In genomic region chr12:92508796-92509489, GRCm38 (mm10) we compare ENCODE assay signal across 16 mouse cellular contexts.
DNase-seq lines count a peak whose midpoint lies in the region; ATAC-seq and TF ChIP-seq lines count a peak whose summit lies in the region.
"Had no signal": no experiment of that assay in that cellular context is flagged by ENCODE, and none has a peak within 500 bp of the region (broad histone marks: within the 10 kb centered on the region; RNA-seq: fewer than 3 reads in every experiment).

No protein-coding gene starts in this region.

- TF ChIP-seq CTCF in heart, adult 2 months (IDR thresholded peaks at IDR 0.05) = no peak

- intact Hi-C loops in heart, adult 2 months (cut with DNase I) = no loop called here

- peak; percentile 7 to 24 for DNase-seq in heart, adult 2 months
- peak; percentile 79 for DNase-seq in brain, adult 2 months (ENCODE audit: low read depth, low spot score)
- DNase-seq in cerebellum, adult 11 months = peak; percentile 62
- peak; percentile 56 for DNase-seq in embryonic facial prominence, embryonic 14.5 days (ENCODE audit: low spot score)
- DNase-seq in right cerebral cortex, postnatal 10 days (ENCODE audit: low spot score in 2 of 2) = no peak
- DNase-seq: adrenal gland, postnatal 25 days; kidney, postnatal 25 days; layer of hippocampus, postnatal 36 days; spleen, adult 18-20 months had no signal

- no peak for TF ChIP-seq POLR2A in heart, adult 2 months (IDR thresholded peaks at IDR 0.05; ENCODE audit: insufficient read depth, low read depth, low read length)

- no peak overlapping the region for H3K4me2 ChIP-seq in heart, embryonic 11.5 days
- no peak overlapping the region for H3K4me2 ChIP-seq in embryonic facial prominence, embryonic 14.5 days (ENCODE audit: low read depth, low read length)
- H3K4me2 ChIP-seq: limb, embryonic 15.5 days had no signal

- ATAC-seq in heart, embryonic 11.5 days (replicated peaks; ENCODE audit: insufficient number of reproducible peaks, low FRiP score, low TSS enrichment) = no peak
- ATAC-seq in embryonic facial prominence, embryonic 14.5 days (ENCODE audit: low read depth) = peak; percentile 57; the same call in 1 of the 2 replicates
- ATAC-seq in frontal cortex, adult (ENCODE audit: low TSS enrichment) = no peak
- ATAC-seq: inflammation-experienced regulatory T-cells, adult 6 months; lung, postnatal 0 days had no signal

- no peaks in the 10 kb centered on the region for H3K27me3 ChIP-seq in heart, adult 2 months (ENCODE audit: control insufficient read depth, insufficient read depth, low read length)
- no peaks in the 10 kb centered on the region for H3K27me3 ChIP-seq in heart, embryonic 11.5 days (ENCODE audit: control insufficient read depth, insufficient read depth, low read length)
- H3K27me3 ChIP-seq in embryonic facial prominence, embryonic 14.5 days (replicated peaks; ENCODE audit: control insufficient read depth, insufficient read depth, low read length) = no peaks in the 10 kb centered on the region
- H3K27me3 ChIP-seq: CH12.LX; limb, embryonic 15.5 days had no signal

- H3K79me2 ChIP-seq in heart, adult 2 months (replicated peaks; ENCODE audit: control insufficient read depth, insufficient read depth, low read length) = no peaks in the 10 kb centered on the region

- 56% methylated on average over 5 of the region's 5 CpGs for WGBS in heart, adult 2 months
- 82% methylated on average over 5 of the region's 5 CpGs for WGBS in heart, embryonic 11.5 days (ENCODE audit: insufficient replicate concordance)
- WGBS in embryonic facial prominence, embryonic 14.5 days = 60% methylated on average over 5 of the region's 5 CpGs

- H3K4me3 ChIP-seq in heart, adult 2 months = no peak overlapping the region
- no peak overlapping the region for H3K4me3 ChIP-seq in heart, embryonic 11.5 days (ENCODE audit: low read depth, low read length)
- H3K4me3 ChIP-seq in embryonic facial prominence, embryonic 14.5 days (ENCODE audit: low read depth, low read length) = no peak overlapping the region
- H3K4me3 ChIP-seq: erythroblast, embryonic 14.5 days; limb, embryonic 15.5 days had no signal

- H3K27ac ChIP-seq in heart, adult 2 months = no peak overlapping the region
- H3K27ac ChIP-seq in heart, embryonic 11.5 days (ENCODE audit: low read depth, low read length) = no peak overlapping the region
- H3K27ac ChIP-seq in embryonic facial prominence, embryonic 14.5 days (replicated peaks; ENCODE audit: low read depth, low read length) = 0 out of 2 replicates have a peak overlapping the region, but pooled peaks have one; percentile 15
- H3K27ac ChIP-seq: limb, embryonic 15.5 days had no signal

- no peak for TF ChIP-seq EP300 in heart, adult 2 months (IDR thresholded peaks at IDR 0.05; ENCODE audit: insufficient read depth, low read depth, low read length)

- no peaks in the 10 kb centered on the region for H3K9me3 ChIP-seq in heart, embryonic 11.5 days (replicated peaks; ENCODE audit: control insufficient read depth, low read length)
- no peaks in the 10 kb centered on the region for H3K9me3 ChIP-seq in embryonic facial prominence, embryonic 14.5 days (ENCODE audit: control insufficient read depth, low read length)
- H3K9me3 ChIP-seq: limb, embryonic 15.5 days had no signal

- H3K9ac ChIP-seq in heart, adult 2 months (ENCODE audit: low read depth, low read length) = no peak overlapping the region
- no peak overlapping the region for H3K9ac ChIP-seq in heart, embryonic 11.5 days (ENCODE audit: low read depth, low read length)
- no peak overlapping the region for H3K9ac ChIP-seq in embryonic facial prominence, embryonic 14.5 days (ENCODE audit: low read depth, low read length)
- H3K9ac ChIP-seq: limb, embryonic 15.5 days had no signal

- no peaks in the 10 kb centered on the region for H3K36me3 ChIP-seq in heart, adult 2 months (ENCODE audit: control insufficient read depth, insufficient read depth, low read length)
- no peaks in the 10 kb centered on the region for H3K36me3 ChIP-seq in heart, embryonic 11.5 days (ENCODE audit: control insufficient read depth, insufficient read depth, low read length)
- no peaks in the 10 kb centered on the region for H3K36me3 ChIP-seq in embryonic facial prominence, embryonic 14.5 days (ENCODE audit: control insufficient read depth, insufficient read depth, low read length)
- H3K36me3 ChIP-seq: limb, embryonic 15.5 days had no signal

- H3K4me1 ChIP-seq in heart, adult 2 months (ENCODE audit: control insufficient read depth, insufficient read depth, low read length) = no peaks in the 10 kb centered on the region
- no peaks in the 10 kb centered on the region for H3K4me1 ChIP-seq in heart, embryonic 11.5 days (ENCODE audit: control insufficient read depth, insufficient read depth, low read length)
- H3K4me1 ChIP-seq in embryonic facial prominence, embryonic 14.5 days (ENCODE audit: control insufficient read depth, insufficient read depth, low read length) = no peaks in the 10 kb centered on the region

Comparison
In these comparisons a context has a peak if more than half of its experiments do, and no peak if none do; other contexts are left out.
1. DNase-seq: peak in heart, adult 2 months (2 of 2), brain, adult 2 months (single experiment), cerebellum, adult 11 months (single experiment) and embryonic facial prominence, embryonic 14.5 days (single experiment); none in right cerebral cortex, postnatal 10 days (0 of 2).